In the genomic region with DNA sequence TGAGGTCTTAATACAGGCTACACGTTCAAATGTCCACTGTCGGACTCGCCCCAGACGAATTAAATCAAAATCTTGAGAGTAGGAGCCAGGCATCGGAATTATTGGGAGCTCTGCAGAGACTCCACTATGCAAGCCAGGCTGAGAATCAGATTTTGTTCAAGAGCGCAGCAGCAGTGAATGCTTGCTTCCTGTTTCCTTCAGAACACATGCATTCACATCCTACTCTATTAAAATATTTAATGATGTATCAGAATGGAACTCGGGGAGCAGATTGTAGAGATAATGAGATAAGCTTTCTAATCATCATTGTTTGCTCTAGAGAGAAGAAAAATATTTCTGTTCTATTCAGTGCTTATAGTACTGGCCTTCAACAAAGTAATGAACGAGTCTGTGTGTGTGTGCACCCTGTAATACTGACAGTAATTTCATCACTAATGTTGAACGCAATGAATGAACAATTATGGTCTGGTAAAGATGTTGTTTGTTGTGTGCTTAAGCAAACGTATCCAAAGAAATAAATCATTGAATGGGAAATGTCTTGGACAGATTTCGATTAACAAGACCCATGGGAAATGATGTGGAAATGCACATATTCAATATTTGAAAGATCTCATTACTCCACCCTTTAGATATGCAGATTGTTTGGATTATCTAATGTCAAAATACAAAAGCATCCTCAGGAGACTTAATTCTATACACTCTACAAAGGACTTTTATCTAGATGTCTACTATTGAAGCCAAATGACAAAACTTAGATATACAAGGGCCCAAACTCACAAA, we compare ENCODE assay signal across 19 mouse cellular contexts.
DNase-seq lines count a peak whose midpoint lies in the region; ATAC-seq lines count a peak whose summit lies in the region.
"Had no signal": no experiment of that assay in that cellular context is flagged by ENCODE, and none has a peak within 500 bp of the region (broad histone marks: within the 10 kb centered on the region; RNA-seq: fewer than 3 reads in every experiment).

No protein-coding gene starts in this region.

- no peaks in the 10 kb centered on the region for H3K36me3 ChIP-seq in midbrain, embryonic 10.5 days
- no peaks in the 10 kb centered on the region for H3K36me3 ChIP-seq in midbrain, embryonic 15.5 days (replicated peaks)
- no peaks in the 10 kb centered on the region for H3K36me3 ChIP-seq in forebrain, embryonic 11.5 days (ENCODE audit: control insufficient read depth, insufficient read depth, low read length)
- H3K36me3 ChIP-seq in hindbrain, embryonic 11.5 days (ENCODE audit: control insufficient read depth, insufficient read depth, low read length) = no peaks in the 10 kb centered on the region
- no peaks in the 10 kb centered on the region for H3K36me3 ChIP-seq in midbrain, embryonic 16.5 days (ENCODE audit: control insufficient read depth, insufficient read depth, low read length)
- H3K36me3 ChIP-seq: embryonic facial prominence, embryonic 13.5 days; heart, embryonic 10.5 days; liver, embryonic 12.5 days had no signal

- no peak for DNase-seq in midbrain, embryonic 10.5 days (ENCODE audit: low spot score)
- no peak for DNase-seq in forebrain, embryonic 11.5 days (ENCODE audit: low spot score)
- no peak for DNase-seq in hindbrain, embryonic 11.5 days (ENCODE audit: low spot score)
- DNase-seq in cerebellum, adult 9-11 months = no peak
- DNase-seq in embryo, embryonic 11 days = no peak
- no peak for DNase-seq in frontal cortex, postnatal 36 days (ENCODE audit: low spot score in 2 of 2)
- DNase-seq: adrenal gland, adult 2 months; cerebellum, adult 11-12 months; heart, postnatal 14 days; lung, embryonic 14.5 days; lung, postnatal 4 days; spleen, adult 18-20 months; thymus, adult 18-20 months had no signal

- H3K9ac ChIP-seq in midbrain, embryonic 15.5 days = no peak overlapping the region
- no peak overlapping the region for H3K9ac ChIP-seq in forebrain, embryonic 11.5 days (ENCODE audit: low read length)
- no peak overlapping the region for H3K9ac ChIP-seq in hindbrain, embryonic 11.5 days (ENCODE audit: low read depth, low read length)
- no peak overlapping the region for H3K9ac ChIP-seq in midbrain, embryonic 16.5 days (ENCODE audit: low read depth, low read length)
- H3K9ac ChIP-seq: embryonic facial prominence, embryonic 13.5 days; liver, embryonic 12.5 days; lung, embryonic 14.5 days had no signal

- no peak for ATAC-seq in midbrain, embryonic 15.5 days (replicated peaks)
- ATAC-seq in forebrain, embryonic 11.5 days (replicated peaks; ENCODE audit: low FRiP score) = peak; percentile 61
- peak; percentile 80 for ATAC-seq in hindbrain, embryonic 11.5 days (ENCODE audit: low FRiP score)
- 0 out of 2 replicates have a peak, but pooled peaks have one; percentile 8 for ATAC-seq in midbrain, embryonic 16.5 days
- ATAC-seq: liver, embryonic 12.5 days had no signal

- H3K27me3 ChIP-seq in midbrain, embryonic 10.5 days (ENCODE audit: low read depth, poor library complexity, severe bottlenecking) = no peaks in the 10 kb centered on the region
- no peaks in the 10 kb centered on the region for H3K27me3 ChIP-seq in midbrain, embryonic 15.5 days (replicated peaks)
- H3K27me3 ChIP-seq in forebrain, embryonic 11.5 days (ENCODE audit: control insufficient read depth, insufficient read depth, low read length) = no peaks in the 10 kb centered on the region; the same call in 1 of the 2 replicates
- no peaks in the 10 kb centered on the region for H3K27me3 ChIP-seq in hindbrain, embryonic 11.5 days (ENCODE audit: control insufficient read depth, insufficient read depth, low read length)
- H3K27me3 ChIP-seq in midbrain, embryonic 16.5 days (ENCODE audit: control insufficient read depth, insufficient read depth, low read depth, low read length) = no peaks in the 10 kb centered on the region
- H3K27me3 ChIP-seq: CH12.LX; embryonic facial prominence, embryonic 13.5 days; liver, embryonic 12.5 days had no signal

- no peak overlapping the region for H3K4me3 ChIP-seq in midbrain, embryonic 10.5 days
- H3K4me3 ChIP-seq in midbrain, embryonic 15.5 days = no peak overlapping the region
- no peak overlapping the region for H3K4me3 ChIP-seq in forebrain, embryonic 11.5 days (ENCODE audit: low read depth, low read length)
- no peak overlapping the region for H3K4me3 ChIP-seq in hindbrain, embryonic 11.5 days (ENCODE audit: low read depth, low read length)
- H3K4me3 ChIP-seq in midbrain, embryonic 16.5 days (ENCODE audit: low read depth, low read length) = no peak overlapping the region
- H3K4me3 ChIP-seq: embryonic facial prominence, embryonic 13.5 days; heart, embryonic 10.5 days; liver, embryonic 12.5 days had no signal

- no peak overlapping the region for H3K4me2 ChIP-seq in midbrain, embryonic 15.5 days
- no peak overlapping the region for H3K4me2 ChIP-seq in forebrain, embryonic 11.5 days (ENCODE audit: low read depth, low read length, severe bottlenecking)
- no peak overlapping the region for H3K4me2 ChIP-seq in hindbrain, embryonic 11.5 days (replicated peaks; ENCODE audit: low read depth, low read length)
- H3K4me2 ChIP-seq in midbrain, embryonic 16.5 days (ENCODE audit: low read length) = no peak overlapping the region
- H3K4me2 ChIP-seq: embryonic facial prominence, embryonic 13.5 days; liver, embryonic 12.5 days; lung, embryonic 14.5 days had no signal

- H3K9me3 ChIP-seq in midbrain, embryonic 10.5 days (replicated peaks) = no peaks in the 10 kb centered on the region
- H3K9me3 ChIP-seq in midbrain, embryonic 15.5 days = no peaks in the 10 kb centered on the region
- no peaks in the 10 kb centered on the region for H3K9me3 ChIP-seq in forebrain, embryonic 11.5 days (ENCODE audit: control insufficient read depth, low read length)
- no peaks in the 10 kb centered on the region for H3K9me3 ChIP-seq in hindbrain, embryonic 11.5 days (ENCODE audit: control insufficient read depth, low read length)
- no peaks in the 10 kb centered on the region for H3K9me3 ChIP-seq in midbrain, embryonic 16.5 days (replicated peaks; ENCODE audit: control insufficient read depth, low read length, poor library complexity, severe bottlenecking)
- H3K9me3 ChIP-seq: embryonic facial prominence, embryonic 13.5 days; heart, embryonic 10.5 days; liver, embryonic 12.5 days had no signal

- H3K4me1 ChIP-seq in midbrain, embryonic 10.5 days = peaks cover 19% of the 10 kb centered on the region
- H3K4me1 ChIP-seq in midbrain, embryonic 15.5 days = peaks cover 3% of the 10 kb centered on the region; the same call in 1 of the 2 replicates
- H3K4me1 ChIP-seq in forebrain, embryonic 11.5 days (replicated peaks; ENCODE audit: control insufficient read depth, insufficient read depth, low read length) = no peaks in the 10 kb centered on the region; the same call in 1 of the 2 replicates
- no peaks in the 10 kb centered on the region for H3K4me1 ChIP-seq in hindbrain, embryonic 11.5 days (replicated peaks; ENCODE audit: control insufficient read depth, insufficient read depth, low read length)
- H3K4me1 ChIP-seq in midbrain, embryonic 16.5 days (ENCODE audit: control insufficient read depth, insufficient read depth, low read length) = peaks cover 3% of the 10 kb centered on the region; the same call in 1 of the 2 replicates
- H3K4me1 ChIP-seq: embryonic facial prominence, embryonic 13.5 days; heart, embryonic 10.5 days; liver, embryonic 12.5 days had no signal

- 62% methylated on average over 11 of the region's 11 CpGs for WGBS in midbrain, embryonic 10.5 days
- 30% methylated on average over 11 of the region's 11 CpGs for WGBS in midbrain, embryonic 15.5 days
- WGBS in forebrain, embryonic 11.5 days = 39% methylated on average over 11 of the region's 11 CpGs
- 50% methylated on average over 11 of the region's 11 CpGs for WGBS in hindbrain, embryonic 11.5 days
- 24% methylated on average over 11 of the region's 11 CpGs for WGBS in midbrain, embryonic 16.5 days

- 0 out of 2 replicates have a peak overlapping the region, but pooled peaks have one; percentile 17 for H3K27ac ChIP-seq in midbrain, embryonic 10.5 days (replicated peaks)
- H3K27ac ChIP-seq in midbrain, embryonic 15.5 days = no peak overlapping the region
- H3K27ac ChIP-seq in forebrain, embryonic 11.5 days (ENCODE audit: low read depth, low read length) = 0 out of 2 replicates have a peak overlapping the region, but pooled peaks have one; percentile 26
- peak overlapping the region; percentile 67; the same call in 1 of the 2 replicates for H3K27ac ChIP-seq in hindbrain, embryonic 11.5 days (ENCODE audit: low read depth, low read length)
- no peak overlapping the region for H3K27ac ChIP-seq in midbrain, embryonic 16.5 days (ENCODE audit: low read length)
- H3K27ac ChIP-seq: embryonic facial prominence, embryonic 13.5 days; heart, embryonic 10.5 days; liver, embryonic 12.5 days had no signal

Comparison
In these comparisons a context has a peak if more than half of its experiments do, and no peak if none do; other contexts are left out.
1. H3K27ac ChIP-seq: peak in midbrain, embryonic 10.5 days (single experiment), forebrain, embryonic 11.5 days (single experiment) and hindbrain, embryonic 11.5 days (single experiment); none in midbrain, embryonic 15.5 days (single experiment) and midbrain, embryonic 16.5 days (single experiment).